Mouse (Mus musculus): ENCODE data around the gene Ranbp17. TPM values are rescaled to one million over a fixed set of nuclear protein-coding genes. Genes with fewer than 3 reads are reported as not detected.

The Ranbp17 gene
- polyA plus RNA-seq, 1 experiment from 2014 or later = not detected

DNA sequence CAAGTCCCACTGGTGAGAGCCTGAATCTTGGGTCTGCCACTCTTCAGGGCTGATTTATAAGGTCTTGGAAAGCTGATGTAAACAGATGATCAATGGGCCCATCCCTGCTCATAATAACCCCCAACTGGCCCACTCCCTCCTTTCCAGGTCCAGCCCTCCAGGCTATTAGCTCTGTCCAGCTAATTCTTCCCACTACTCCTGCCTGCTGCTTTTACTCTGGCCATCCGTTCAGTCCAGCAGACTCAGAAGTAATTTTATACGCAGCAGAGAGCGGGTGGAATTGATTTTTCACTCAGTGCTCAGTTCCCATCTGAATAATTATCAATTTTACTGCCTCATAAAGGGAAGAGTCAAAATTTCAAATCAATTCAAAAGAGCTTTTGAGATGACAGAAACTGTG lies 273.3 kb downstream of the Ranbp17 start:
- no peaks in the 10 kb centered on the region for H3K36me3 ChIP-seq (ENCODE audit: inconsistent target)
- H3K4me3 ChIP-seq (ENCODE audit: inconsistent target) = no peak overlapping the region
- 91% methylated on average over 3 of the region's 3 CpGs for WGBS (ENCODE audit: missing documents)
- no peak overlapping the region for H3K27ac ChIP-seq
- no peaks in the 10 kb centered on the region for H3K79me2 ChIP-seq (ENCODE audit: inconsistent target)

DNA sequence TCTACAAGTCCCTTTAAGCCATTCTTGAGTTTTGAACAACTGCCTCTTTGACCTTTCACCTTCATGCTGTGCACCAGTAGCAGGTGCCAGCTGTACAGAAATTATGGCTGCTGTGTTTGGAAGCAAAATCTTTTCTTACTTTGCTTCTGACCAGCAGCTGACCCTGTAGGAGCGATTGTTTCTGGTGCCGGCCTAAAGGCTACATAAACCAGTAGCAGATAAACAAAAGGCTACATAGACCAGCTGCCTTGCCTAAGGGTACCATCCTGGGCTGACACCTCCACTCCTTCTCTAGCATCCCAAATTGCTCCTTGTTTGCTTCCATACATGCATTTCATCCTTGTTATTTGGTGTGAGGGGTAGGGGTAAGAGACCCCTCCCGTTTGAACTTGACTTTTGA lies 279.4 kb downstream of the Ranbp17 start:
- WGBS (ENCODE audit: missing documents) = 85% methylated on average over 3 of the region's 3 CpGs
- no peak overlapping the region for H3K4me3 ChIP-seq (ENCODE audit: inconsistent target)
- no peaks in the 10 kb centered on the region for H3K36me3 ChIP-seq (ENCODE audit: inconsistent target)
- H3K79me2 ChIP-seq (ENCODE audit: inconsistent target) = no peaks in the 10 kb centered on the region
- no peak overlapping the region for H3K27ac ChIP-seq

DNA sequence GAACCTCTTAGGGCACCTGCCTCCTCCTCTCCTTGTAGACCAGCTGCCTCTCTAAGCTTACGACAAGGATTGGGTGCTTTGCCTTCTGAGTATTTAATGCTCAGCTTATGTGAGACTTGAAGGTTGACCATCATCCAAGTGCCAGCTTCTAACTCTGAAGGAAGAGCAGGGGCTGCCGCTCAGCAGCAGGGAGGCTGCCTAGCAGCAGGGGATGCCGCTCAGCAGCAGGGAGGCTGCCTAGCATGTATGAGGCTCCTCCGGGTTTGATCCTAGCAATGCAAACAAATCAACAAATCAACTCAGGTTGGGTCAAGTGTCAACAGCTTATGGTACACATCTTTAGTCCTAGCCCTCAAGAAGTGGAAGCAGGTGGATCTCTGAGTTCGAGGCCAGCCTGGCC lies 281.5 kb downstream of the Ranbp17 start:
- WGBS (ENCODE audit: missing documents) = 89% methylated on average over 5 of the region's 5 CpGs
- no peaks in the 10 kb centered on the region for H3K36me3 ChIP-seq (ENCODE audit: inconsistent target)
- H3K27ac ChIP-seq = no peak overlapping the region

DNA sequence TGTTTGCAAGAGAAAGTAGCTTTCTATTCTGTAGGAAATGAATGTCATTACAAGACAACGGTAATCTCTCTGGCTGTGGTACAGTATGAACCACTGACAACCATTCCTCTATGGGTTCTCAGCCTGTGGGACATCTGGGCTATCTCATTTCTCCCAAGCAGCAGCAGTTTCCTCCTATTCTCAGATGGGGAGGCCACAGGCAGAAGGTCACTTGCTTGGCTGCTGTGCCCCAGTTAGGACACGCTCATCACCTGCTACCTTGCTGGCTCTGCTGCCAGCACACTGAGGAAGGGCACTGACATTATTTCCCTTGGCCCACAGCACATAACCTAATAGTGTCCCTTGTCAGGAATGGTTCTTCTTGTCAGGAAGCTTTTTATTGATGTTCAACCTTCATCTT lies 285.4 kb downstream of the Ranbp17 start:
- Histone ChIP-seq H3K4me3 (ENCODE audit: inconsistent target) (no peak overlapping the region), H3K27ac (no peak overlapping the region), H3K79me2 (ENCODE audit: inconsistent target) (no peaks in the 10 kb centered on the region), H3K36me3 (ENCODE audit: inconsistent target) (no peaks in the 10 kb centered on the region)
- 86% methylated on average over 2 of the region's 2 CpGs for WGBS (ENCODE audit: missing documents)

More for the DNA sequence above, 281.5 kb downstream of the Ranbp17 start:
- Histone ChIP-seq H3K79me2 (ENCODE audit: inconsistent target) (no peaks in the 10 kb centered on the region), H3K4me3 (ENCODE audit: inconsistent target) (no peak overlapping the region)

DNA sequence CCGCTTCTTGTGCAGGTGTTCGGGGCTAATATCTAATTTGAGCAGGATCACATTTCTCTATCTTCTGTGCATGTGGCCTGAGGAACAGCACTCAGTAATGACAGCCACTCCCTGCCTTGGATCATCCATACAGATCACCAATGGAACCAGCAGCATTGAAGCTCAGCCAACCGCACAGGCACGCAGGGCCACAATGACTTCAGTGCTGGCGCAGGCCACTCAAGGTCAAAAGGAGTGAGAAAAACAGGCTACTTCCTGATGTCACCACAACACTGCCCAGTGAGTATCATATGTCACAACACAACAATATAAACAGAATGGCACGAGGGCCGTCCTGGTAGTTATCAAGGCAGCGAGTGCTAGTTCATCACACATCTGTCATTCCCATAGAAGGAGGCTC lies 287.0 kb downstream of the Ranbp17 start:
- H3K4me3 ChIP-seq (ENCODE audit: inconsistent target) = no peak overlapping the region
- H3K27ac ChIP-seq = no peak overlapping the region
- 93% methylated on average over 8 of the region's 8 CpGs for WGBS (ENCODE audit: missing documents)
- no peaks in the 10 kb centered on the region for H3K79me2 ChIP-seq (ENCODE audit: inconsistent target)
- H3K36me3 ChIP-seq (ENCODE audit: inconsistent target) = no peaks in the 10 kb centered on the region

DNA sequence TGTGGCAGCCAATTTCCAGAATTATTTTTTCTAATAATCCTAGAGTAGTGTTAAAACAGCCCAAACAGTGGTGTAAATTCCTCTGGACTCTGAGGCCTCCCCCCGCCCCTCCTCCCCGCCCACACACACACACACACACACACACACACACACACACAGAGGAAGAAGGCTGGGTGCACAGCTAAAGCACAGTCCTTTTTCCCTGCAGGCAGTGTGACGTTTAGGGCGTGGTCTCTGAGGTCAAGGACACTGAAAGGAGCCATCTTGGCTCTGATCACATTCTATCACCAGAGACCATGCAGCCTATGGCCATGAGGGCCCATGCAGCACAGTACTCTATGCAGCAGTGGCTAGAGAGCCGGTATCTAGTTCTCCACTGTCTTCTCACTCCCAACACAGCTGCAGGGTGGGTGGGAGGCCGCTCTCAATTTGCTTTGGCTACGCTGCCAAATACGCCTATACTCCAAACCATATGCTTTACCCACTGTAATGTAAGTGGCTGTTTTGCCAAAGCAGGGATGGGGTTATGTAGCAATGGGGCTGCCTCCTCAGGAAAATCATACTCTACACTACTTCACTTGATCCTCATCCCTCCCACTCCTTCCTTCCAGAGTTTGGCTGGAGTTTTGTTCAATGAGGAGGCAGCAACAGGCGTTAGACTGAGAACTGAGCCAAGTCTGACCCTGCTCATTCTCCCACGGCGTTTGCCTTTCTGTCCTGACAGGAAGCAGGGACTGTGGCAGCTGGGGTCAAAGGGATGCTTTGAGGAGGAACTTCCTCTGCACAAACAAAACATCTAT lies 291.8 kb downstream of the Ranbp17 start:
- 71% methylated on average over 11 of the region's 11 CpGs for WGBS (ENCODE audit: missing documents)
- H3K36me3 ChIP-seq (ENCODE audit: inconsistent target) = no peaks in the 10 kb centered on the region
- H3K79me2 ChIP-seq (ENCODE audit: inconsistent target) = no peaks in the 10 kb centered on the region
- H3K27ac ChIP-seq = no peak overlapping the region
- no peak overlapping the region for H3K4me3 ChIP-seq (ENCODE audit: inconsistent target)

DNA sequence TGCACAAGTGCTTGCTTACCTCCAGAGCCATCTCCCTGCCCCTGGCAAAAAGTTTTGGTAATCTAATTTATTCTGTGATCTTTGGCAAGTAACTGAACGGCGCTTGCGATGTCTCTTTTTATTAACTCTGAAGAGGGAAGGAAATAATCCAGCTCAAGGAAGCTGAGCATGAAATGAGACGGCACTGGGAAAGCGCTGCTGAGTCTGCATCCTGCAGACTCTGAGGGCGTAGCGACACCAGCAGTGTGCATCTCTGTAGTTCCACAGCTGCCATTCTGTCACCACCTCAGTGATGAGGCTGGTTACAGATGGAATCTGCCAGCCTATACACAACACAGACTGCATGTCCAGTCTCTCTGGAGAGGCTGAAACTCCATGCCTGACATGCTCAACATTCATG lies 292.8 kb downstream of the Ranbp17 start:
- no peaks in the 10 kb centered on the region for H3K79me2 ChIP-seq (ENCODE audit: inconsistent target)
- no peak overlapping the region for H3K27ac ChIP-seq
- H3K36me3 ChIP-seq (ENCODE audit: inconsistent target) = no peaks in the 10 kb centered on the region
- H3K4me3 ChIP-seq (ENCODE audit: inconsistent target) = no peak overlapping the region
- 95% methylated on average over 7 of the region's 7 CpGs for WGBS (ENCODE audit: missing documents)

DNA sequence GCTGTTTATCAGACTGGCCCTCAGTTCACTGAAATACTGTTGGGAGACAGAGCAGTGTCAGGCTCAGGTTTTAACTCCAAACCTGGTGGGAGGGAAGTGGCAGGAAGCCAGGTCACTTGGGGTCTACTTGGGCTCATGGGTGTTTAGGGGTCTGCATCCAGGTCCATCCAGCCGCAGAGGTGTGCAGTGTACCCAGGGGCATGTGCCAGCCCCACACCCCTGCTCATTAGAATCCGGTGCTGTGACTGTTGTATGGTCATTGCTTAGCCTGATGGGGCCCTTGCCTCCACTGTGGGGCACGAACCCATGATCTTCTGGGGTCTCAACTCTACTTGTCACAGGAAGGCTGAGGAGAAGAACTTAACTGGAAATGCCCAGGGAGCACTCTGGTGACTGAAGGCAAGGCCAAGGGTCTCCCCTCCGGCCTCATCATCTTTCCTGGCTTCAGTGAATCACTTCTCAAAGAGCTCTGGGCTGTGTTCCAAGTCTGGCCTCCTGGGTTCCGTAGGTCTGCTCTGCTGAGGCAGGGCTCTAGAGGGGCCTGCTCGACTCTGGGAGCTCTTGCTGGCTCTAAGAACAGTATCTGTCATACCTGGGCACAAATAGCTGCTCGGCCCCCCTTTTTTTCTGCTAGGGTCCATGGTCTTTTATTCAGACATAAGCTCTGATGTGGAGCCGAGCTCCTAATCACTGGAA lies 296.0 kb downstream of the Ranbp17 start:
- WGBS (ENCODE audit: missing documents) = 75% methylated on average over 8 of the region's 8 CpGs
- H3K79me2 ChIP-seq (ENCODE audit: inconsistent target) = no peaks in the 10 kb centered on the region
- no peak overlapping the region for H3K27ac ChIP-seq
- H3K4me3 ChIP-seq (ENCODE audit: inconsistent target) = no peak overlapping the region
- H3K36me3 ChIP-seq (ENCODE audit: inconsistent target) = no peaks in the 10 kb centered on the region

DNA sequence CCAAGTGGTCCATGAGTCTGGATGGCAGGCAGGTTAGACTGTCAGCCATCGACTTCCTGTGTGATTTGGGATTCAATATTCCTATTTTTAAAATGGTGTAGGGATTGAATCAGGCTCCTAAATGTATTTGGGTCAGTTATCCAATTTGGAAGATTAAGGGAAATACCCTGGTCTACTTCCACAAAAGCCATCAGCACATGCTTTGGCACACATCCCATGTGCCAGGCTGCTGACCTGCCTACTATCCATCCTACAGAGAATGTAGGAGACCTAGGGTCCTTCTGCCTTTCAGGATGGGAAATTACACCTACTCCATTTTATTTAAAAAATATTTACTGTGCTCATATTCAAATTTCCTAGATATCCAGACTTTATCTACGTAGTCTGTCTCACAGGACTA lies 306.1 kb downstream of the Ranbp17 start:
- WGBS (ENCODE audit: missing documents) = 83% methylated on average over 2 of the region's 2 CpGs
- no peak overlapping the region for H3K4me3 ChIP-seq (ENCODE audit: inconsistent target)
- H3K27ac ChIP-seq = no peak overlapping the region
- no peaks in the 10 kb centered on the region for H3K36me3 ChIP-seq (ENCODE audit: inconsistent target)
- no peaks in the 10 kb centered on the region for H3K79me2 ChIP-seq (ENCODE audit: inconsistent target)

DNA sequence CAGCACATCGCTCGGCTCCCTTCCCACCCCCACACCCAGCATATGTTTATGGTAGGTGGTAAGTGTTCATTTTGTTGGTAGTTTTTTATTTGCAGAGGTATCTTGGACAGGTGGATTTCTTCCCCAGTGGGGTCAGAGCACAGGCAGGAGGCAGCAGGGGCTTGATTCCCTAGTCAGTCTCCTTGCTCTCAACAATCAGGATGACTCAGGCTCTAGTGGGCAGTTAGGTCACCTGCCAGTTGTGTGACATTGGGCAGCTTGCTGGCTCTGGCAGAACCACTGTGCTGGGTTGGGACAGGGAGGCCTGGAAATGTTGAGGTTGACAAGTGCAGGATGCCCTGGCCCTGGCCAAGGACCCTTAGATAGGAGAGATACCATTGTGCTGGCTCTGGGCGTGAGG lies 308.6 kb downstream of the Ranbp17 start:
- WGBS (ENCODE audit: missing documents) = 32% methylated on average over 3 of the region's 3 CpGs
- no peaks in the 10 kb centered on the region for H3K79me2 ChIP-seq (ENCODE audit: inconsistent target)
- H3K36me3 ChIP-seq (ENCODE audit: inconsistent target) = no peaks in the 10 kb centered on the region
- H3K27ac ChIP-seq = no peak overlapping the region
- H3K4me3 ChIP-seq (ENCODE audit: inconsistent target) = no peak overlapping the region

DNA sequence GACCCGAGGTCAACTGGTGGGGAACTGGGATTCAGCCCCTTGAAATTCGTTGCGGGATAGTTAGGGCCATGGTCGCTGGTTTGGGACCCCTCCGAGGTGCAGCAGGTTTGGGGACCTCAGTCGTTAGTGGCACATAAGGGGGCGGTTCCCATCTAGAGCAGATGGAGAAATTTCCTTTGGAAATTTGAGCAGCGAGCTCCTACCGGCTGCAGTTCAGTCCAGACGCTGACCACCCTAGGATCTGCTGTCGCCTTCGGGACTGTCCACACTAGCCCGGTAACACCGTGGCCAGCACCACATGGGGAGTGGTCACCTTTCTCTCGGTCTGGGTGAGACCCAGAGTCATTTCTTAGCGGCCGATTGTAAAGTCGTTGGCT lies 309.2 kb downstream of the Ranbp17 start:
- Histone ChIP-seq H3K27ac (no peak overlapping the region), H3K4me3 (ENCODE audit: inconsistent target) (no peak overlapping the region), H3K36me3 (ENCODE audit: inconsistent target) (no peaks in the 10 kb centered on the region), H3K79me2 (ENCODE audit: inconsistent target) (no peaks in the 10 kb centered on the region)
- WGBS (ENCODE audit: missing documents) = 1% methylated on average over 18 of the region's 18 CpGs

DNA sequence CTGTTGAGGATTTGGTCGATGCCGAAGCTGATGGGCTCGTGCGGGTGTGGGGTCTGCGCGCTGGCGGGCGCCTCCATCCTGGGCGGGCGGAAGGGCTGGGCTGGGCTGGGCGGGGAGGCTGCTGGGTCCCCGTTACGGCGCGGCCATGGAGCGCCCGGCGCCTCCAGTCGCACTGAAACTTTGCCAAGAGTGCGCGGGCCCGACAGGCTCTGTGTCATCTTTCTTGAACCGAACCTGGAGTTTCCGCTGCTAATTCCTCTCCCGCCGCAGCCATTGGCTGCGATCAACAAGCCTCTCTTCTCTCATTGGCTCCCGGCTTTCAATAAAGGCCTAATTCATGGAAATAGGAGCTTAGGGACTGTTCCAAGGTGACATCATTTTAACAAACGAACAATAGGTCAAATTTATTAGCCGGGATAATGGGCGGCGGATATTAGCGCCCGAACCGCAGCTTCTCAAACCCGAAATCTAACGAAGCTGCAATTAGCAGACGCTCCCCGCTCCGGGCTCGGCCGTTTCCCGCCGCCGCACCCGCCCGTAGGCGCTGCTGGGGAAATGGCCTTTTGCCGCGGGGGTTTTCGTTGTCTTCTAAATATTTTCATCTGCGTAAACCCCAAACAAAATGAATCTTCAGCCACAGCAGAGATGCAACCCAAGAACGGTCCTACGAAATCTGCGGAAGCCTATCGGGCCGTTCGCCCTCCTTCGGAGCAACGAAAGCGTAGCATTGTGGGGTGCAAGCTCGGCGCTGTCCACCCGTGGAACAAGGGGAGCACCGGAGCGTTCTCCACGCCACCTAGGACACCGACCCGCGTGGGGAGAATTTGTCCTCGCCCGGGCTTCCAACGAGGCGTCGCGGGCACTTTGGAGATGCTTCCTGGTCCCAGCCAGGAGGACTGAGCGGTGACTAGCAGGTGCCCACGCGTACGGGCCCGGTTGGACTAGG lies 309.9 kb downstream of the Ranbp17 start, which contains the start of gene Tlx3:
Tlx3 (minus strand) TSS at position 207 of the 946 bp plus-strand sequence.
- no peak within 1 kb of the TSS for H3K4me3 ChIP-seq (ENCODE audit: inconsistent target)

DNA sequence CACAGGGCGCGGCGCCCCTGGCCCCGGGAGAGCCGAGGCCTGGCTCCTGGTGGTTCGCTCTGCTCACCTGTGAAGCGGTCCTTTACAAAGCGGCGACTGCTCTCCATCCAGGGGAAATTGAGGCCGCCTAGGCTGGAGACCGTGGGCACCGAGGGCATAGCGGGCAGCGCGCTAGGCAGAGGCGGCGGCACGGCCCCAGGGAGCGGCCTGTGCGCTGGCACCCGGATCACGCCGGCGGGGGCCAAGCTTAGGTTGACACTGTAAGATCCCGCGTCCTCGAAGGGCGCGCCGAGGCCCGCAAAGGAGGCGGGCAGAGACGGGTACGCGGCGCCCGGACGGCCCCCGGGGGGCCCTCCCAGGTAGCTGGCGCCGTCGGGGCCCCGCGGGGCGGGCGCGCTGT lies 310.6 kb downstream of the Ranbp17 start:
- Histone ChIP-seq H3K36me3 (ENCODE audit: inconsistent target) (no peaks in the 10 kb centered on the region), H3K79me2 (ENCODE audit: inconsistent target) (no peaks in the 10 kb centered on the region), H3K27ac (no peak overlapping the region), H3K4me3 (ENCODE audit: inconsistent target) (no peak overlapping the region)
- WGBS (ENCODE audit: missing documents) = 9% methylated on average over 41 of the region's 47 CpGs

More for the DNA sequence above, 309.9 kb downstream of the Ranbp17 start, which contains the start of gene Tlx3:
- H3K27ac ChIP-seq = no peak within 1 kb of the TSS
- no peaks in the 10 kb centered on the region for H3K36me3 ChIP-seq (ENCODE audit: inconsistent target)
- H3K79me2 ChIP-seq (ENCODE audit: inconsistent target) = no peaks in the 10 kb centered on the region
- WGBS (ENCODE audit: missing documents) = 4% methylated on average over 78 of the region's 81 CpGs

DNA sequence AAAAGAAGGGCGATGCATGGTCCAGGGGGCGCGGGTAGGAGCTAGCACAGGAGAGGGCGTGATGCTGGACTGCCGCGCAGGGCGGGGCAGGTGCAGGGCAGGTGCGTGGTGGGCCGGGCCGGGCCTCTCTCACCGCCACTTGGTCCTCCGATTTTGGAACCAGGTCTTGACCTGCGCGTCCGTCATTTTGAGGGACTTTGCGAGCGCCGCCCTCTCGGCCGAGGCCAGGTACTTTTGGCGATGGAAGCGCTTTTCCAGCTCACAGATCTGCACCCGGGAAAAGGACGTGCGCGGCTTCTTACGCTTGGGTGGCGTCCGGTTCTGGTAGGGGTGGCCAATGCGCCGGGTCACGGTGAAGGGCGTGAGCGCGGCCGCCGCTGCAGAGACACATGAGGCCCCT lies 311.2 kb downstream of the Ranbp17 start:
- Histone ChIP-seq H3K27ac (no peak overlapping the region), H3K36me3 (ENCODE audit: inconsistent target) (no peaks in the 10 kb centered on the region), H3K79me2 (ENCODE audit: inconsistent target) (no peaks in the 10 kb centered on the region), H3K4me3 (ENCODE audit: inconsistent target) (no peak overlapping the region)
- 8% methylated on average over 37 of the region's 37 CpGs for WGBS (ENCODE audit: missing documents)
